Mouse (Mus musculus) lung, embryonic 15.5 days (tissue): Measurements from ENCODE around the gene Cmtm3. TPM values are rescaled to one million over a fixed set of nuclear protein-coding genes. Genes with fewer than 3 reads are reported as not detected.
A peak's percentile ranks its signal among the peaks of the same experiment; 100 is the strongest.

Experiments used
- ATAC-seq: fragments of 200-750 bp; cut with Nextera tagmentation; 2 replicates; pipeline ENCODE4 v1.8.0; 2017; ENCODE audit warnings: moderate number of reproducible peaks, borderline replicate concordance; ENCODE audit not compliant: low FRiP score, low TSS enrichment; ENCODE audit errors: extremely low read depth
- H3K27ac ChIP-seq: fragments of 300-500 bp; sonication (generic); 2 replicates; pipeline ENCODE4 v1.5.1; 2015; ENCODE audit warnings: moderate library complexity, mild to moderate bottlenecking, inconsistent platforms
- H3K27me3 ChIP-seq: fragments of 300-500 bp; sonication (generic); 2 replicates; pipeline ENCODE4 v1.6.1; 2015; ENCODE audit warnings: inconsistent platforms
- H3K36me3 ChIP-seq: fragments of 300-500 bp; sonication (generic); 2 replicates; pipeline ENCODE4 v1.6.1; 2015; ENCODE audit warnings: inconsistent platforms
- H3K4me1 ChIP-seq: fragments of 300-500 bp; sonication (generic); 2 replicates; pipeline ENCODE4 v1.6.1; 2015; ENCODE audit warnings: inconsistent platforms
- H3K4me2 ChIP-seq: fragments of 300-500 bp; sonication (generic); 2 replicates; pipeline ENCODE4 v1.6.1; 2015; ENCODE audit warnings: inconsistent platforms, mild to moderate bottlenecking, moderate library complexity
- H3K4me3 ChIP-seq: fragments of 300-500 bp; sonication (generic); 2 replicates; pipeline ENCODE4 v1.5.1; 2015; ENCODE audit warnings: mild to moderate bottlenecking, inconsistent platforms
- H3K9ac ChIP-seq: fragments of 300-500 bp; sonication (generic); 2 replicates; pipeline ENCODE4 v1.6.1; 2015; ENCODE audit warnings: inconsistent platforms
- H3K9me3 ChIP-seq: fragments of 300-500 bp; sonication (generic); 2 replicates; pipeline ENCODE4 v1.6.1; 2016; ENCODE audit warnings: inconsistent platforms
- WGBS: fragments of 180-500 bp; shearing (Covaris S2); methylation state at CpG from one replicate; pipeline ENCODE4 v1.1.7; 2015; 5-methylcytosine and 5-hydroxymethylcytosine counted together
- polyA plus RNA-seq: library from polyadenylated mRNA; unstranded; fragments of >200 nt; fragmentation: Nextera tagmentation; extraction: Ambion mirVana; gene quantifications from 2 replicates; pipeline ENCODE4 v1.2.1, GENCODE M21; 2015

Gene Cmtm3
- polyA plus RNA-seq, 1 experiment from 2014 or later, result 151 TPM

- 84% methylated on average over 5 of the region's 5 CpGs for WGBS
- Histone ChIP-seq H3K36me3 (peaks cover 35% of the 10 kb centered on the region), H3K4me3 (no peak overlapping the region), H3K27ac (no peak overlapping the region), H3K4me1 (peaks cover 17% of the 10 kb centered on the region), H3K9ac (no peak overlapping the region), H3K4me2 (no peak overlapping the region), H3K27me3 (no peaks in the 10 kb centered on the region), H3K9me3 (no peaks in the 10 kb centered on the region)
- ATAC-seq, result no peak
Measured at GRCm38 (mm10) chr8:104344622-104345021, 5.4 kb downstream of the Cmtm3 start.

- H3K27ac ChIP-seq, result no peak overlapping the region
- no peaks in the 10 kb centered on the region for H3K27me3 ChIP-seq
- H3K4me1 ChIP-seq, result peaks cover 11% of the 10 kb centered on the region
- 58% methylated on average over 12 of the region's 12 CpGs for WGBS
- no peaks in the 10 kb centered on the region for H3K9me3 ChIP-seq
- H3K4me3 ChIP-seq, result no peak overlapping the region
- H3K36me3 ChIP-seq, result peaks cover 36% of the 10 kb centered on the region
- H3K9ac ChIP-seq, result no peak overlapping the region
- no peak overlapping the region for H3K4me2 ChIP-seq
- ATAC-seq, result no peak
Measured at GRCm38 (mm10) chr8:104346706-104347105, 7.5 kb downstream of the Cmtm3 start.

DNA sequence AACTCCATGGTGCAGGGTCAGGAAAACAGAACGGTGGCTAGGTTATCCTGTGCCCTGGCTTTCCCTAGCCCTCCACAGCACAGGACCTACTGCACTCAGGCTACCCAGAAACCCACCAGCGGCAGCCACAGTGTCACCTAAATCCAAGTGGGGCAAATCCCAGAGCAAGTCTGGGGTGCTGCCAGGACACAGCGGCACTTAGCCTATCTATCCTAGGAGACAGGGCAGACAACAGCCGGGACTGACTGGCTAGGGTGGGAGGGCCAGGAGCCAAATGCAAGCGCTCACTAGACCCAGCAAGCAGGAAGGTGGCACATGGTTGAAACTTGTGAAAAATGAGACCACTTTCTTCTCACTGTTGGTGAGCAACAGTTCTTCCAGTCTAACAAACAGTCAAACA, 9.8 kb downstream of the Cmtm3 start:
- Histone ChIP-seq H3K4me1 (no peaks in the 10 kb centered on the region), H3K4me2 (no peak overlapping the region), H3K4me3 (no peak overlapping the region), H3K27ac (no peak overlapping the region), H3K27me3 (no peaks in the 10 kb centered on the region), H3K9ac (no peak overlapping the region), H3K36me3 (peaks cover 37% of the 10 kb centered on the region), H3K9me3 (no peaks in the 10 kb centered on the region)
- ATAC-seq, result no peak
- 68% methylated on average over 5 of the region's 5 CpGs for WGBS

DNA sequence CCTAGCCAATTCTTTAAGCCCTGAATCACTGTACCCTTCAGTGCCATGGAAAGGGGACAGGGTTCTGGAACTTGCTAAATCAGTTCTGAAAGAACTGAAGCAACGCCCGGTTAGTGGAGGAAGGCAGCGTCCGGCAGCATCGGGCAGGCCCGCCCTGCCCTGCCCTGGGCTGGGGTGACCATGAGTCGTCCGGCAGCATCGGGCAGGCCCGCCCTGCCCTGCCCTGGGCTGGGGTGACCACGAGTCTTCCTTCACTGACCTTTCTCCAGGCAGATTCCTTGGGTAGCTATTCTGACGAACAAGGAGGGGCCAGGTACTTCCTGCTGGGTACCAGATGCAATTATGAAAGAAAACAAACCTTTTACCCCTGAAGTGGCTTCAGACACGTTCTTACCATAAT, 10.8 kb downstream of the Cmtm3 start:
- Histone ChIP-seq H3K4me3 (no peak overlapping the region), H3K9me3 (no peaks in the 10 kb centered on the region), H3K27me3 (no peaks in the 10 kb centered on the region), H3K4me2 (no peak overlapping the region), H3K4me1 (no peaks in the 10 kb centered on the region), H3K36me3 (peaks cover 40% of the 10 kb centered on the region), H3K9ac (no peak overlapping the region), H3K27ac (no peak overlapping the region)
- no peak for ATAC-seq
- WGBS, result 66% methylated on average over 13 of the region's 13 CpGs

- no peak overlapping the region for H3K4me3 ChIP-seq
- peaks cover 18% of the 10 kb centered on the region; the same call in 1 of the 2 replicates for H3K36me3 ChIP-seq
- H3K9ac ChIP-seq, result no peak overlapping the region
- WGBS, result 54% methylated on average over 5 of the region's 5 CpGs
- no peaks in the 10 kb centered on the region for H3K9me3 ChIP-seq
- no peak overlapping the region for H3K27ac ChIP-seq
- H3K27me3 ChIP-seq, result no peaks in the 10 kb centered on the region
- H3K4me1 ChIP-seq, result no peaks in the 10 kb centered on the region
- no peak for ATAC-seq
- no peak overlapping the region for H3K4me2 ChIP-seq
Measured at GRCm38 (mm10) chr8:104353186-104353585, 14.0 kb downstream of the Cmtm3 start.

- no peak for ATAC-seq
- no peaks in the 10 kb centered on the region for H3K9me3 ChIP-seq
- peaks cover 18% of the 10 kb centered on the region; the same call in 1 of the 2 replicates for H3K36me3 ChIP-seq
- H3K27me3 ChIP-seq, result no peaks in the 10 kb centered on the region
- no peak overlapping the region for H3K4me3 ChIP-seq
- no peak overlapping the region for H3K9ac ChIP-seq
- no peak overlapping the region for H3K4me2 ChIP-seq
- 90% methylated on average over 10 of the region's 10 CpGs for WGBS
- no peak overlapping the region for H3K27ac ChIP-seq
- no peaks in the 10 kb centered on the region for H3K4me1 ChIP-seq
Measured at GRCm38 (mm10) chr8:104354504-104354903, 15.3 kb downstream of the Cmtm3 start.

DNA sequence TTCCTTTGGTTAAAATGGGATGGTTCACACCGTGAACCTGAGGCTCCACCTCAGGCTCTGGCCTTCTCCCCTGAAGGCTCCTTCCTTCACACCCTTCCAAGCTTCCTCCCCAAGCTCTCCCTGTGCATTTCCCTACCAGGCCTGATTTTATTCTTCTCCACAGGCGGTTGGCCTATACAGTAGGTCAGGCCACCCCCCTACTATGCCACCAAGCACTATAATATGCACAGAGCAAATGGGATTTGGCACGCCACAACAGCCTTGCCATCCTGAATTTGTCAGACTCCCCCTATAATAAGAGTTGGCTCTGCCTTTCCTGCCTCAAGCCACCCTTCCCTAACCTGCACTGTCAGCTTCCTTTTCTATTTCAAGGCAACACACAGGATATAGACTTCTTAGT, 19.4 kb downstream of the Cmtm3 start:
- Histone ChIP-seq H3K9me3 (no peaks in the 10 kb centered on the region), H3K4me1 (no peaks in the 10 kb centered on the region), H3K4me3 (no peak overlapping the region), H3K36me3 (peaks cover 14% of the 10 kb centered on the region; the same call in 1 of the 2 replicates), H3K4me2 (no peak overlapping the region), H3K9ac (no peak overlapping the region), H3K27ac (no peak overlapping the region), H3K27me3 (no peaks in the 10 kb centered on the region)
- 84% methylated on average over 3 of the region's 3 CpGs for WGBS
- no peak for ATAC-seq

GRCm38 (mm10) chr8:104359778-104360456, 20.7 kb downstream of the Cmtm3 start:
- no peak overlapping the region for H3K27ac ChIP-seq
- H3K4me3 ChIP-seq, result no peak overlapping the region
- H3K9me3 ChIP-seq, result no peaks in the 10 kb centered on the region
- no peak overlapping the region for H3K9ac ChIP-seq
- no peaks in the 10 kb centered on the region for H3K4me1 ChIP-seq
- WGBS, result 75% methylated on average over 15 of the region's 15 CpGs
- H3K27me3 ChIP-seq, result no peaks in the 10 kb centered on the region
- no peak for ATAC-seq
- no peak overlapping the region for H3K4me2 ChIP-seq
- peaks cover 7% of the 10 kb centered on the region; the same call in 1 of the 2 replicates for H3K36me3 ChIP-seq

DNA sequence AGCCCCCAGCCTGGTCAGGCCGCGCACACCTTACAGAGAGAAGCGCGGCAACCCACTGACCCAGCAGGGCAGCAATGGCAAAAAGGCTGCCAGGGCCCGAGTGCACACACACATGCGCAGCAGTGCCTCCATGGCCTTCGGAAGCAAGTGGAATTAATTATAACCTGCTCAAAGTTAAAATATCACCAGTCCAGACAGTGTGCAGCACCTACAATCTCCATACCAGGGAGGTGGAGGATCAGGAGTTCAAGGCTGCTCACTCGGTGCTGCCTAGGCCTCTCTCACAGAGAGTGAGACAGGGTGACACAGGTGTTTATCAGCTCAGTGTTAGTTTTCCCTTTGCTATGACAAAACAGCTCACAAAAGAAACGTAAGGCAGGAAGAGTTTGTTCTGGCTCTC, 26.5 kb downstream of the Cmtm3 start:
- Histone ChIP-seq H3K27me3 (no peaks in the 10 kb centered on the region), H3K9me3 (no peaks in the 10 kb centered on the region), H3K36me3 (no peaks in the 10 kb centered on the region), H3K9ac (no peak overlapping the region), H3K27ac (no peak overlapping the region), H3K4me3 (no peak overlapping the region), H3K4me2 (no peak overlapping the region), H3K4me1 (peaks cover 3% of the 10 kb centered on the region; the same call in 1 of the 2 replicates)
- 90% methylated on average over 9 of the region's 9 CpGs for WGBS
- ATAC-seq, result no peak

GRCm38 (mm10) chr8:104367398-104367797, 28.2 kb downstream of the Cmtm3 start:
- no peak overlapping the region for H3K27ac ChIP-seq
- no peak overlapping the region for H3K4me3 ChIP-seq
- WGBS, result 63% methylated on average over 5 of the region's 5 CpGs
- H3K9ac ChIP-seq, result no peak overlapping the region
- H3K36me3 ChIP-seq, result no peaks in the 10 kb centered on the region
- no peaks in the 10 kb centered on the region for H3K9me3 ChIP-seq
- peaks cover 3% of the 10 kb centered on the region; the same call in 1 of the 2 replicates for H3K4me1 ChIP-seq
- ATAC-seq, result no peak
- no peak overlapping the region for H3K4me2 ChIP-seq
- no peaks in the 10 kb centered on the region for H3K27me3 ChIP-seq

GRCm38 (mm10) chr8:104369591-104369990, 30.4 kb downstream of the Cmtm3 start:
- H3K27ac ChIP-seq, result peak overlapping the region; percentile 20; the same call in 1 of the 2 replicates
- H3K9me3 ChIP-seq, result no peaks in the 10 kb centered on the region
- WGBS, result 70% methylated on average over 12 of the region's 12 CpGs
- H3K9ac ChIP-seq, result no peak overlapping the region
- ATAC-seq, result no peak
- peaks cover 6% of the 10 kb centered on the region; the same call in 1 of the 2 replicates for H3K4me1 ChIP-seq
- H3K4me3 ChIP-seq, result no peak overlapping the region
- H3K4me2 ChIP-seq, result no peak overlapping the region
- H3K27me3 ChIP-seq, result no peaks in the 10 kb centered on the region
- no peaks in the 10 kb centered on the region for H3K36me3 ChIP-seq

DNA sequence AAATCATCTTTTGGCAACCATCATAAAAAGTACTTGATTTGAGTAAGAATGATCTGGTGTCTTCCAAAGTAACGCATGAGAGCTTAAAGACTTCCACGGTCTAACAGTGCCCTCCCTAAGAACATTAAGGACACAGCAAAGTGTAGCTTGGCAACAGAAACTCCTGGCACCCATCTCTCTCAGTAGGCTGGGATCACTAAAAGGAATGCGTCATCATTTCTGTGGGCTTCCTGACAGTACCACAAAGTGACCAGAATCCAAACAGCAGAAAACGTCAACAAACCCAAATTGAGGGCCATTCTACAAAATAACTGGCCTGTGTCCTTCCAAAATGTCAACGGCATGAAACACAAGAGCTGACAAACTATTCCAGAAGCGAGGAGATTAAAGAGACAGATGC, 30.9 kb downstream of the Cmtm3 start:
- ATAC-seq, result no peak
- 62% methylated on average over 6 of the region's 6 CpGs for WGBS
- Histone ChIP-seq H3K4me1 (peaks cover 11% of the 10 kb centered on the region; the same call in 1 of the 2 replicates), H3K9me3 (no peaks in the 10 kb centered on the region), H3K27ac (no peak overlapping the region), H3K9ac (no peak overlapping the region), H3K27me3 (no peaks in the 10 kb centered on the region), H3K4me2 (no peak overlapping the region), H3K36me3 (no peaks in the 10 kb centered on the region), H3K4me3 (no peak overlapping the region)
